Mouse (Mus musculus) naive thymus-derived CD4-positive, alpha-beta T cell, adult 2 months (primary cell): ENCODE measurements around the gene Emsy.

Experiments
- DNase-seq: peaks from one replicate; pipeline ENCODE4 v3.0.0-alpha.2; 2011; ENCODE audit warnings: low read depth

The Emsy gene

GRCm38 (mm10) chr7:98542731-98543142 lies 113.8 kb downstream of the Emsy start:
- DNase-seq = no peak

DNA sequence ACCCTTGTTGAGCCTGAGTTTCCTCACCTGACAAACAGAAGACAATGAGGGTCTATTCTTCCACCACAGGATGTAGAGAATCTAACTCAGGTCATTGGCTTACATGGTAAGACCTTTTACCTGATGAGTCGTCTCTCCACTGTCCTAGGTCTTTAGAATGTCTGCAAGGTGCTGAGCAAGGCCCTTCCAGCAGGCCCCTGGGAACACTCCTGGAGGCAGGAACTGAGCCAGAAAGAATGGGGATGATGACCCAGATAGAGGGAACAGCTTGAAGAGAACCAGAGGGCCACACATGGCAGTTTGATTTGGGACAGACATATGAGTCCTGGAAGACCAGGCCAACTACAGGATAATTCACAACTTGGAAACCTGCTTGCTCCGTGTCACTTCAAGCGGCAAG lies 114.3 kb downstream of the Emsy start:
- DNase-seq = no peak

DNA sequence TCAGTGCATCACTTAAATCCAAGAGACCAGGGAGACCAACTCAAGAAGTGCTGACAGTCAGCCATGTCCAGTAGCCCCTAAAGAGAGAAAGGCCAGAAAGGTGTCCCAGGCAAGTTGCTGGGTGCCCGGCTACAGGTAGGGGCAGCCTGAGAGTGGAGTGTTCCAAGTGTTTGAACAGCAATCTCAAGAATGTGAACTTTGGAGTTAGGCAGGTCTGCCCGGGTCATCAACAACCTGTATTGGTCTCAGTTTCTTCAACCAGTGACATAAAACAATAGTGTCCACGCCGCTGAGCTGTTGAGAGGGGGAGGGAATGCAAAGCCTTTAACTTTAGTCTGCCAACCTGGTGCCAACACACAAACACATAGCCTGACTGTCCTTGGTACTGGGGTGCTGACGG lies 115.0 kb downstream of the Emsy start:
- DNase-seq = no peak

DNA sequence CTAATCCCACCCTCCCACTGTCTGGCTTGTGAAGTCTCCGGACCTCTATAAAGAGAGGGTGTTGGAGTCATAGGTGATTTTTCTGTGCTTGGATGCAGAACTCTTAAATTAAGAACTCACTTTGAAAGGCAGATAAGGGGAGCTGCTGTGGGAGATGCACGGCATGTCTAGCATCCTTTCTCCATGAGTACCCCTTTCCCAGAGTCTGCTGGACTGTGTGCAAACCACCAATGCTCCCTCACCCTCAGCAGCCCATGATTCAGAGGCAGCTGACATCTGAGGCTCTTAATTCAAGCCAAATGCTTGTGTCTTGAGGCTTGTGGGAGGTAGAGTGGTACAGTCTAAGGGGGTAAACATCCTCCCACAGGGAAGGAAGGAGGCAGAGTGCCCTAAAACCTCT lies 115.7 kb downstream of the Emsy start:
- DNase-seq = no peak

- no peak for DNase-seq
Observed at GRCm38 (mm10) chr7:98537967-98538573, 118.5 kb downstream of the Emsy start.

GRCm38 (mm10) chr7:98537210-98537966 lies 119.2 kb downstream of the Emsy start:
- DNase-seq = no peak
